Mouse (Mus musculus) gastrocnemius, adult 2 months (tissue): ENCODE measurements around the gene Eif3m. TPM values are rescaled to one million over a fixed set of nuclear protein-coding genes. Genes with fewer than 3 reads are reported as not detected.

ENCODE experiments used
- DNase-seq: peaks from one replicate; pipeline ENCODE4 v3.0.0; 2022
- H3K27ac ChIP-seq: fragments of 200-600 bp; 2 replicates; pipeline ENCODE4 v1.8.1; 2022; ENCODE audit warnings: mild to moderate bottlenecking
- H3K4me3 ChIP-seq: fragments of 200-600 bp; 2 replicates; pipeline ENCODE4 v1.8.1; 2022; ENCODE audit warnings: mild to moderate bottlenecking, moderate library complexity
- CTCF ChIP-seq: fragments of 200-600 bp; IDR thresholded peaks from 2 replicates; pipeline ENCODE4 v1.8.1; 2022; ENCODE audit warnings: antibody characterized with exemption, mild to moderate bottlenecking, moderate library complexity
- intact Hi-C: fragments of 180-260 bp; cut with DNase I; formaldehyde crosslinking; loops from one replicate; pipeline ENCODE4 v1.15.1; 2025
- long read RNA-seq, 2 experiments: library from polyadenylated mRNA; stranded (forward); transcript quantifications; one replicate each; pipeline ENCODE4 v2.0.0; 2021
- total RNA-seq, 2 experiments: library from RNA; stranded (reverse); gene quantifications; 2 replicates each; pipeline ENCODE4 v1.2.3; 2021

The Eif3m gene
- 10 to 100 TPM; 90.6 to 91.6 TPM for total RNA-seq
- long read RNA-seq, experiment 1, transcript Eif3m-201 (11 exons, 1,283 nt) = major isoform, 94 of 104 reads
- long read RNA-seq, experiment 1, partial matches to known transcripts = 7 of 104 reads
- long read RNA-seq, experiment 1, other reads (novel, unspliced or antisense) = 3 of 104 reads
- long read RNA-seq, experiment 2, transcript Eif3m-201 (11 exons, 1,283 nt) = major isoform, 99 of 116 reads
- long read RNA-seq, experiment 2, partial matches to known transcripts = 11 of 116 reads
- long read RNA-seq, experiment 2, other reads (novel, unspliced or antisense) = 6 of 116 reads

DNA sequence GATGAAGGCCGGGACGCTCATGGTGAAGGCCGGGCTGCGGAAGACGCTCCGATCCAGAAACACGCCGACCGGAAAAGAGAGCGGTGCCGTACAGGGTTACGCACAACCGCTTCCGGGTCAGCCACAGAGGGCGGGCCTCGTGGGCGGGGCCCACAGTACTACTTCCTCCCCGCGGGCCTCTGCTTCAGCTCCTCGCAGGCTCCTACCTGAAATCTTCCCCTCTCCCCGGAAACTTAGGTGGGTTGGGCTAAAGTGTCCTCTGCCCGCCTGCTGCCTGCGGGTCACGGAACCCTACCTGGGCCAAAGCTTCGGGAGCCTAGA, at the start of gene Eif3m:
Gene Eif3m, minus strand, starts transcription at position 114 of the 321 bp plus-strand sequence.
- intact Hi-C loops = loop anchor here (10.0 kb wide), 1 partner anchor 988 kb away; the partner anchor contains the start of gene Dnajc24
- peak within 1 kb of the TSS; percentile 100 for H3K4me3 ChIP-seq
- peak within 1 kb of the TSS; percentile 95 for H3K27ac ChIP-seq
- no peak for TF ChIP-seq CTCF
- DNase-seq = peak; percentile 96

DNA sequence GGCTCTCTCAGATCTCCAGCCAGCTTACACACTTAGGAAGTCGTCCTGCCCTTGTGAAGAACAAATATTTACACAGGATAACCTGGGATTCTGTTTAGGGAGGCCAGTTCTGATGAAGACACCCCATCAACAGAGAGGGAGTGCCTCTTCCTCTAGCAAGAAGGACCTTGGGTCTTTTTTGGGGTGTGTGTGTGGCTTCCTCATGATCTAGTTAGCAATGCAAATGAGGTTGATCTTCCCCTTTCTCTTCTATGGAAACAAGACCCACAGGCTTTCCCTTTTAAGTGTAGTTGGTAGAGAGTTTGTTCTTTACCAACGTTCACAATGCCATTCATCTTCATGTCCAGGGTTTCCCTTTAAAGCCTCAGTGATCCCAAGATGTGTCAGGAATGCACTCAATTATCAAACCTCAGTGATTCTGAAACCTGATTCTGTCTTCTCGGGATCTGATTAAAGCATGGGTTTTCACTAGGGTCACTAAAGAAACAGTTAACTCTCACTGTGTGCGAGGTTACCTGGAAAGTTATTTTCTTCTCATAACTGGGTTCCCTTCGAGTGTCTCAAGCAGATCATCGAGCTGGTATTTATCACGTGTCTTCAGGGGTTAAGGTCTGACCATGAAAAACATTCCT, 46.0 kb upstream of the Eif3m start:
- no peak for DNase-seq
- intact Hi-C loops = no loop called here
- TF ChIP-seq CTCF = no peak
- H3K27ac ChIP-seq = no peak overlapping the region
- H3K4me3 ChIP-seq = no peak overlapping the region

DNA sequence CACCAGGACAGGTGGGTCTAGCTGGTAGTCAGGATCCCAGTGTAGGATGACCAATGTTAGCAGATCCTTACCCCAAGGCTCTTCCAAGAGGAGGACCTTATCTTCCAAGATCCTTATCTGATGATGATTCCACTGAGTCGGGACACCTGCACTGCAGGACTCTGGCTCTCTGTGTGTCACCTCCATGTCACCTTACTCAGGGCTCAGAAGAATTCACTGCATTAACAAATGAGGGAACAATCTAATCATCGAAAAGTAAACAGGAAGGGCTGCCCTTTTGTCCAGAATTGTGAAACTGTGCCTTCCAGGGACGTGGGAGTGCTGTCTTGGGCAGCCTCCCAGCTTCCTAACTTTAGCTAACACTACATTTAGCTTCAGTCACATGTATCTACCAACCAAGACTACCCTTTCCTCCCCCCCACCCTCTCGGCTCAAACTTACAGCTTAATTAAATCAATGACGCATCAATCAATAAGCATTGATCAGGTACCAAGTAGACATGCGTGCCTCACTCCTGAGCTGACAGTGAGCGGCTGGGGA, 41.8 kb upstream of the Eif3m start:
- Histone ChIP-seq H3K27ac (no peak overlapping the region), H3K4me3 (no peak overlapping the region)
- intact Hi-C loops = no loop called here
- DNase-seq = no peak
- no peak for TF ChIP-seq CTCF

DNA sequence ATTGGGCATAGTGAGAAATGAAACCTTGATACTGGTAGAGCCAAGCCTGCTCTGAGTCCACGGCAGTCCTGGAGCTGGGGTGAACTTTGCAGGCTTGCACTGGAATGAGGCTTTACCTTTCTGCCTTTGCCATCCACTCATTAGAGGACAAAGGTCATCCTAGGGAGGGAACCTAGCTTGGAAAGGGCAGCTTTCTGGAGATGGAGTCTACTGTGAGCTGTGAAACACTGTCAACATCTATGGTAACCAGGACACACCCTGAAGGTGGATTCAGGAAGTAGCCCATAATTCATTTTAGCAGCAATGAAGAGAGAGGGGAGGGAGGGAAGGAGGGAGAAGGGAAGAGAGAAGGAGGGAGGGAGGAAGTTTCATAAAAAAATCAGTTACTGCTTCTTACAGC, 38.6 kb upstream of the Eif3m start:
- H3K4me3 ChIP-seq = no peak overlapping the region
- DNase-seq = no peak
- intact Hi-C loops = no loop called here
- no peak for TF ChIP-seq CTCF
- no peak overlapping the region for H3K27ac ChIP-seq

DNA sequence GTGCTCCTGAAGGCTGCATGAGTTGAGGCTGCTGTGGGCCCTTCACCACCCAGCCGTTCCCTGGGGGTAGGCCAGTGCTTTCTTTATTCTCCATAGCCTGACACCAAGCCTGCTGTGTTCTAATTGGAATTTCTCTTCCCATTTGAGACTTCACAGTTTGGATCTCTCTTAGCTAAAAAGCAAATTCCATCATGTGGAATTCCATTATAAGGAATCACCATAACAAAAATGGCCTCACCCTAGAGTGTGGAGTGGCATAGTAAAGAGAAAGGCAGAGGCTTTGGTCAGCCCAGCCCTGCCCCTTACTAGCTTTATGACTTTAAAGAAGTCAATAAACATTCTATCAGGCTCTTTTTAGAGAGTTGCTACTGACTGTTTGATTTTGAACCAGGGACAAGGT, 31.4 kb upstream of the Eif3m start:
- Histone ChIP-seq H3K4me3 (no peak overlapping the region), H3K27ac (no peak overlapping the region)
- intact Hi-C loops = no loop called here
- TF ChIP-seq CTCF = no peak
- DNase-seq = no peak

DNA sequence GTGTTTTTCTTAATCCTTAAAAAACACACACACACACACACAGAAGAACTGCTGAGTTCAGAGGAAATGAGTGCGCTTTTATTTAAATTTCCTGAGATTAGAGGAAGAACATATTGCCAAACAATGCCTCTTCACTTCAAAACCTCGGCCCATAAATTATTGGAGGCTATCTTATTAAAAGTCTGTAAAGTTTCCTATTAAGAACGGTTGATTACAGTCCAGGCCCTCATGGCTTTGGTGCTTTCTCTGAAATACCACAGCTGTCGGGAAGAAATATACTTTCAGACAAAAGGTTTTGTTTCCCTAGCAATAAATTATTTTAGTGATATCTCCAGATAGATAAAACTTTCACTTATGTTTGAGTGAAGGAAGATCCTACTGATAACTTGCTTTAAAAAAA, 26.3 kb upstream of the Eif3m start:
- DNase-seq = no peak
- no peak overlapping the region for H3K4me3 ChIP-seq
- no peak overlapping the region for H3K27ac ChIP-seq
- intact Hi-C loops = no loop called here
- TF ChIP-seq CTCF = no peak

DNA sequence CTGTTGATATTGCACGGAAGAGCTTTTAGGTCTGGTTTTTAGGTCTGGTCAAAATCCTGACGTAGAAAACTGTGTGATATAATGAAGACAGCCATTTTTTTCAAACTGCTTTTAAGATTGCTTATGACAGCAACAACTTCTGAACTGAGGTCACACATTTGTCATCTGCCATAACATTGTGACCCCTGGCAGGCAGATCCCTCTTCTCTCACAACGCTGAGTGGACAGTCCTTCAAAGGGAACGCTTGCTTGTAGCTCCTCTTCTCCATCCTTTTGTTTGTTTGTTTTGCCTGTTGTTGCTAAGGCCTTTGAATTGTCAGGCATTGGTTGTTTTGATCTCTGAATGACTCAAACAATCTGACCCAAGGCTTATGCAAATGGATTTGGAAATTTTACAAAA, 24.0 kb upstream of the Eif3m start:
- no peak for TF ChIP-seq CTCF
- no peak overlapping the region for H3K27ac ChIP-seq
- H3K4me3 ChIP-seq = no peak overlapping the region
- intact Hi-C loops = no loop called here
- no peak for DNase-seq

DNA sequence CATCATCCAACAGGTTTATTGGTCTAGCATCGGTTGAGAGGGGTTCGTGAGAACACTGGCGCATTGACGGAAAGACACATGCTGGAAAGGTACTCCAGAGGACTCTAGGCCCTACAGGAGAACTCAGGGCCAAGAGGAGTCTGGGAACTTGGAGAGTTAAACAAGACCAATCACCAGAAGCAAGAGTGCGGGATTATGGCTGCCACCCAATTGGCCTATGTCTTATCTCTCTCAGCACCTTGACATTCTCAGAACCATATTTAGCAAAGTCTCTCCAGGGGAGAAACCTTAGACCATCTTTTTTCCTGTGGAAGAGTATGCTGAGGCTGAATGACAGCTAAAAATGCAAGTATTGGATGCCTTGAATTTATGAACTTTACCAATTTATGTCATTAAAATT, 22.0 kb upstream of the Eif3m start:
- intact Hi-C loops = no loop called here
- H3K4me3 ChIP-seq = no peak overlapping the region
- no peak for TF ChIP-seq CTCF
- DNase-seq = no peak
- no peak overlapping the region for H3K27ac ChIP-seq

DNA sequence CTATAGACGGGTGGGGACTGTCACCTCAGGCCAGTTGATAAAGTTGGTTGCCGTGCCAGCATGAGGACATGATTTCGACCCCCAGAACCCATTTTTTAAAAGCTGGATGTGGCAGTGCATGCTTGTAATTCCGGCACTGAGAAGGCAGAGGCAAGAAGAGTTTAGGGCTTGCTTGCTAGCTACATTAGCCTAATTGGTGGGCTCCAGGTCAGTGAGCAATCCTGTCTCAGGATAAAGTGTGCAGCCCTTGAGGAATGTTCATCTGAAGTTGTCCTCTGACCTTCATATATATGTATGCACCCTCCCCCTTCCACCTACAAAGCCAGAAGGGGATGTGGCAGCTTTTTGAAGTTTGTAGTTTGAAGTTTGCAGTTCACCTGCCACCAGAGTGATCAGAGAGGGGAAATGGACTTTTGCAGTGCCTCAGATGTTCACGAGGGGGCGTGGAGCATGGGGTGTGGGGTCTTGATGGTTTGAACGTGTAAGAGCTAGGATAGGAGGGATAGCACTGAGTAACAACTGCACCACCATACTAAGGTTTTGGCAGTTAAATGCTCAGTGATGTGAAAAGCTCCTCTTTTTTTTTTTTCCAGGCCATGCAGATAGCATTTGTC, 21.2 kb upstream of the Eif3m start:
- Histone ChIP-seq H3K27ac (no peak overlapping the region), H3K4me3 (no peak overlapping the region)
- no peak for DNase-seq
- TF ChIP-seq CTCF = no peak
- intact Hi-C loops = no loop called here

DNA sequence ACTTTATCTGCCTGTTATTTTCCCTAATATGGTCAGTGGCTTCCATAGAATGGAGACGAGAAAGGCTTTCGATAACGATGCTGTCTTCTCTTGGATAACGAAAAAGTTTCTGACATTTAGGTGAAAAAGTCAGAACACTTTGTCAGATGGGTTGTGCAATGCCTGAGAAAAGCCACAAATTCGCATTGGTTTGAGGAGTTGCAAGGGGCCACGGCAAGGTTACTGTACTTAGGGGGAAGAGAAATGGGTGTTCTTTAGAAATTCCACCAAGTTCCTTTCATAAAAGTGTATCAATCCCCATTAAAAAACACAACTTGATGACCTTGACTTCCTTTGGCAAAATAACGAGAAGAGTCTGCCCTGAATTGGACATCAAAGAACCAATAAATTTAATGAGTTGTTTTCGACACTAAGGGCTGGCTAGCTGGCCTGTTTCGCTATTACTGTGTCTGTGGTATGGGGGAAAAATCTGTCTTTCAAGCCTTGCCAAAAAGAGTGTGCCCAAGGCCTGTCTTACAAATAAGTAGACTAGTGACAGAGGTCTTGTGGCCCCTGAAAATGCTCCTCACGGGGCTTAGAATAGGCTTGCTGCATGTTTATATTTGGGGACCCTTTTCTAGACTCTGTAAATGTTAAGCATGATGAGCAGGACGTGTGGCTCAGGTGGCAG, 19.7 kb upstream of the Eif3m start:
- TF ChIP-seq CTCF = no peak
- intact Hi-C loops = no loop called here
- no peak overlapping the region for H3K27ac ChIP-seq

DNA sequence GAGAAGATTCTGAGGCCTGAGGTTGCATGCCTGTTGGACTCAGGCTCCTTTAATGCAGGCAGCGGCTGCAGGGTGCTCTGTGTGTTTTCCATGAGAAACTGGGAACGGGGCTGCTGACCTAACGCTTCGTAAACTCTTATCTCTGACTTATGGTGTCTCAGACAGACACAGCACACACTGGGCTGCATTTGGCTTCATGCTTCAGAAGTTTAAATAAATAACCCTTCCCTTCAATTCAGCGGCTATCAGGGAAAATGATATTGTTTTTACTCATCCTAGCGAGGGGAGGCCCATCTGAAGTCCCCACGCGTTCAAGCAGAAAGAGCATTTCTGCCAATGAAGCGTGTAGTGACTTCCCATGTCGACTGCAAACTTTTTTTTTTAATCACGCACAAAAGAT, 19.1 kb upstream of the Eif3m start:
- intact Hi-C loops = no loop called here
- TF ChIP-seq CTCF = no peak
- no peak for DNase-seq

More for the DNA sequence above, 19.7 kb upstream of the Eif3m start:
- no peak for DNase-seq
- no peak overlapping the region for H3K4me3 ChIP-seq

DNA sequence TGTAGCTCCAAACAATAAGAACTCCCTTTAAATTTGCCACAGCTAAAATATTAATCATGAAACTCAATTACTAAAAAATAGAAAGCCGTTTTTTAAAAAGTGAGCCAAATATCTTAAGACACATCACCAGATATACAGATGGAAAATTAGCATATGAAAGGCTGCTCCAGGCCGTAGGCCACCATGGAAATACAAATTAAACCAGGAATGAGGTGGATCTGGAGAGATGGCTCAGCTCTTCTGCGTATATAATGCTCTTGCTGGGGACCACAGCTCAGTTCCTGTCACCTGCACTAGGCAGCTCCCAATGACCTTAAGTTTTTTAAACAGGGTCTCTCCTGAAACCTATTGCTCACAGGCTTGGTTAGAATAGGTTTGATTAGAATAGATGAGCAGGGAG, 17.2 kb upstream of the Eif3m start:
- no peak overlapping the region for H3K27ac ChIP-seq
- TF ChIP-seq CTCF = no peak
- H3K4me3 ChIP-seq = no peak overlapping the region
- DNase-seq = no peak
- intact Hi-C loops = no loop called here

More for the DNA sequence above, 19.1 kb upstream of the Eif3m start:
- Histone ChIP-seq H3K27ac (no peak overlapping the region), H3K4me3 (no peak overlapping the region)

DNA sequence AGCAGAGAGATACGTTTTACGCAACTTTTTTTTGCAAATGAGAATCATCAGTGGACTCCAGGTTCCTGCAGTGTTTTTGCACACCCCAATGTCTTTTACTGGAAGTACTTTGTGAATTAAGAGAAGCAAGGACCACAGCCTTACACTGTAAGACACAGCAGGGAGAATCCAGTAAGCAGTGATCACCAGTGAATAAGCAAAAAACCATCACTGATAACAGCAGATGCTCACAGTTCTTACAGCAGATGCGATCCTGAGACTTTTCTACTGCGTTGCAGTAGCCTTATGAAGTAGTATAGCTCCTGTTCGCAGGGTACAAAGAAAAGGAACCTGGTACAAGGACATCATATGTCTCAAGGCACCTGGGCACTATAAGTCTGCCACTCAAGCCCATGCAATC, 13.6 kb upstream of the Eif3m start:
- intact Hi-C loops = no loop called here
- H3K27ac ChIP-seq = no peak overlapping the region
- TF ChIP-seq CTCF = no peak
- DNase-seq = no peak
- H3K4me3 ChIP-seq = no peak overlapping the region
